Mouse (Mus musculus) brain, embryonic 14.5 days (tissue): ENCODE data around the gene Stard13.

Experiments used
- CTCF ChIP-seq: fragments of 200-500 bp; IDR thresholded peaks from 2 replicates; pipeline ENCODE4 v1.5.1; 2012; ENCODE audit warnings: inconsistent platforms, mild to moderate bottlenecking, moderate library complexity, borderline replicate concordance; ENCODE audit not compliant: insufficient read depth, insufficient read length; ENCODE audit errors: extremely low read depth
- POLR2A ChIP-seq: fragments of 200-500 bp; IDR thresholded peaks from 2 replicates; pipeline ENCODE4 v1.6.1; 2012; ENCODE audit warnings: mild to moderate bottlenecking, inconsistent platforms, borderline replicate concordance; ENCODE audit not compliant: poor library complexity, insufficient read depth, insufficient read length, severe bottlenecking; ENCODE audit errors: extremely low read depth

GRCm38 (mm10) chr5:151151549-151151948 lies 82.1 kb downstream of the Stard13 start:
- TF ChIP-seq CTCF (no peak), POLR2A (no peak)
